Mouse (Mus musculus) thymus, adult 2 months (tissue): ENCODE results near the gene Naa80.

Experiments
- CTCF ChIP-seq: fragments of 200-500 bp; IDR thresholded peaks from 2 replicates; pipeline ENCODE4 v1.5.1; 2012; ENCODE audit warnings: mild to moderate bottlenecking, control low read depth, low read length, moderate library complexity, borderline replicate concordance; ENCODE audit not compliant: control insufficient read depth, poor library complexity, insufficient read depth; ENCODE audit errors: extremely low read depth
- POLR2A ChIP-seq: fragments of 200-500 bp; IDR thresholded peaks from 2 replicates; pipeline ENCODE4 v1.6.1; 2012; ENCODE audit warnings: mild to moderate bottlenecking, low read length, control low read depth, moderate library complexity; ENCODE audit not compliant: control insufficient read depth, poor library complexity, insufficient read depth; ENCODE audit errors: extremely low read depth

- TF ChIP-seq CTCF (no peak), POLR2A (no peak)
Measured at GRCm38 (mm10) chr9:107605041-107605661, 26.5 kb downstream of the Naa80 start.
